Mouse (Mus musculus): Measurements from ENCODE around the gene Thbs1. TPM values are rescaled to one million over a fixed set of nuclear protein-coding genes. Genes with fewer than 3 reads are reported as not detected.
"Not testable (repeated sequence)": the region's sequence is repeated elsewhere in the genome, so short reads cannot be mapped to it uniquely, and the experiment has no call there.

Thbs1 gene
- polyA plus RNA-seq, 1 experiment from 2014 or later, result 110 TPM

- Histone ChIP-seq H3K4me2 (no peak overlapping the region), H3K27ac (ENCODE audit: poor library complexity, severe bottlenecking) (no peak overlapping the region), H3K27me3 (replicated peaks) (no peaks in the 10 kb centered on the region), H3K9me3 (replicated peaks) (0 out of 2 replicates have a peak, but pooled peaks cover 3% of the 10 kb centered on the region), H3K4me3 (no peak overlapping the region), H3K4me1 (replicated peaks) (no peaks in the 10 kb centered on the region), H3K36me3 (peaks cover 67% of the 10 kb centered on the region), H3K9ac (no peak overlapping the region)
- no peak for ATAC-seq (ENCODE audit: insufficient number of reproducible peaks, low FRiP score)
- 85% methylated on average over 9 of the region's 9 CpGs for WGBS
Observed at GRCm38 (mm10) chr2:118123743-118124142, 12.1 kb downstream of the Thbs1 start.

GRCm38 (mm10) chr2:118124437-118124836 is 12.8 kb downstream of the Thbs1 start:
- no peak for ATAC-seq (ENCODE audit: insufficient number of reproducible peaks, low FRiP score)
- Histone ChIP-seq H3K4me2 (no peak overlapping the region), H3K9me3 (replicated peaks) (0 out of 2 replicates have a peak, but pooled peaks cover 3% of the 10 kb centered on the region), H3K36me3 (peaks cover 60% of the 10 kb centered on the region), H3K4me3 (no peak overlapping the region), H3K4me1 (replicated peaks) (no peaks in the 10 kb centered on the region), H3K27ac (ENCODE audit: poor library complexity, severe bottlenecking) (no peak overlapping the region), H3K9ac (no peak overlapping the region), H3K27me3 (replicated peaks) (no peaks in the 10 kb centered on the region)
- 85% methylated on average over 7 of the region's 7 CpGs for WGBS

- WGBS, result 77% methylated on average over 11 of the region's 11 CpGs
- no peak overlapping the region for H3K4me3 ChIP-seq
- H3K9me3 ChIP-seq (replicated peaks), result no peaks in the 10 kb centered on the region
- no peak overlapping the region for H3K4me2 ChIP-seq
- no peaks in the 10 kb centered on the region for H3K27me3 ChIP-seq (replicated peaks)
- H3K36me3 ChIP-seq, result peaks cover 51% of the 10 kb centered on the region
- H3K27ac ChIP-seq (ENCODE audit: poor library complexity, severe bottlenecking), result no peak overlapping the region
- no peak for ATAC-seq (ENCODE audit: insufficient number of reproducible peaks, low FRiP score)
- H3K4me1 ChIP-seq (replicated peaks), result no peaks in the 10 kb centered on the region
- no peak overlapping the region for H3K9ac ChIP-seq
Observed at GRCm38 (mm10) chr2:118125211-118125939, 13.7 kb downstream of the Thbs1 start.

GRCm38 (mm10) chr2:118125943-118126470 is 14.3 kb downstream of the Thbs1 start:
- no peaks in the 10 kb centered on the region for H3K4me1 ChIP-seq (replicated peaks)
- 85% methylated on average over 7 of the region's 7 CpGs for WGBS
- no peak overlapping the region for H3K4me3 ChIP-seq

GRCm38 (mm10) chr2:118127516-118128288 is 16.0 kb downstream of the Thbs1 start:
- Histone ChIP-seq H3K36me3 (peaks cover 34% of the 10 kb centered on the region), H3K9me3 (replicated peaks) (no peaks in the 10 kb centered on the region), H3K4me3 (no peak overlapping the region), H3K27me3 (replicated peaks) (no peaks in the 10 kb centered on the region), H3K27ac (ENCODE audit: poor library complexity, severe bottlenecking) (no peak overlapping the region), H3K4me1 (replicated peaks) (no peaks in the 10 kb centered on the region), H3K4me2 (no peak overlapping the region), H3K9ac (no peak overlapping the region)
- ATAC-seq (ENCODE audit: insufficient number of reproducible peaks, low FRiP score), result no peak
- WGBS, result 79% methylated on average over 5 of the region's 5 CpGs

More at GRCm38 (mm10) chr2:118125943-118126470, 14.3 kb downstream of the Thbs1 start:
- Histone ChIP-seq H3K9me3 (replicated peaks) (no peaks in the 10 kb centered on the region), H3K9ac (no peak overlapping the region), H3K27ac (ENCODE audit: poor library complexity, severe bottlenecking) (no peak overlapping the region), H3K27me3 (replicated peaks) (no peaks in the 10 kb centered on the region), H3K4me2 (no peak overlapping the region), H3K36me3 (peaks cover 46% of the 10 kb centered on the region)
- no peak for ATAC-seq (ENCODE audit: insufficient number of reproducible peaks, low FRiP score)

- Histone ChIP-seq H3K4me1 (replicated peaks) (no peaks in the 10 kb centered on the region), H3K27ac (ENCODE audit: poor library complexity, severe bottlenecking) (no peak overlapping the region), H3K9me3 (replicated peaks) (no peaks in the 10 kb centered on the region), H3K9ac (no peak overlapping the region), H3K36me3 (peaks cover 27% of the 10 kb centered on the region), H3K4me2 (no peak overlapping the region), H3K4me3 (no peak overlapping the region), H3K27me3 (replicated peaks) (no peaks in the 10 kb centered on the region)
- no peak for ATAC-seq (ENCODE audit: insufficient number of reproducible peaks, low FRiP score)
- 66% methylated on average over 3 of the region's 3 CpGs for WGBS
Observed at GRCm38 (mm10) chr2:118128313-118128712, 16.6 kb downstream of the Thbs1 start.

- Histone ChIP-seq H3K27ac (ENCODE audit: poor library complexity, severe bottlenecking) (no peak overlapping the region), H3K9me3 (replicated peaks) (no peaks in the 10 kb centered on the region), H3K27me3 (replicated peaks) (no peaks in the 10 kb centered on the region), H3K4me1 (replicated peaks) (no peaks in the 10 kb centered on the region), H3K4me2 (no peak overlapping the region), H3K36me3 (no peaks in the 10 kb centered on the region), H3K9ac (no peak overlapping the region), H3K4me3 (no peak overlapping the region)
- no peak for ATAC-seq (ENCODE audit: insufficient number of reproducible peaks, low FRiP score)
- 78% methylated on average over 9 of the region's 9 CpGs for WGBS
Observed at GRCm38 (mm10) chr2:118137071-118137470, 25.4 kb downstream of the Thbs1 start.

GRCm38 (mm10) chr2:118137776-118138175 is 26.1 kb downstream of the Thbs1 start:
- no peaks in the 10 kb centered on the region for H3K36me3 ChIP-seq
- no peaks in the 10 kb centered on the region for H3K27me3 ChIP-seq (replicated peaks)
- 89% methylated on average over 2 of the region's 2 CpGs for WGBS
- no peaks in the 10 kb centered on the region for H3K4me1 ChIP-seq (replicated peaks)
- H3K4me3 ChIP-seq, result no peak overlapping the region
- H3K9ac ChIP-seq, result no peak overlapping the region
- no peaks in the 10 kb centered on the region for H3K9me3 ChIP-seq (replicated peaks)
- no peak overlapping the region for H3K4me2 ChIP-seq
- no peak overlapping the region for H3K27ac ChIP-seq (ENCODE audit: poor library complexity, severe bottlenecking)
- ATAC-seq (ENCODE audit: insufficient number of reproducible peaks, low FRiP score), result no peak

- H3K9ac ChIP-seq, result no peak overlapping the region
- no peak overlapping the region for H3K4me2 ChIP-seq
- no peaks in the 10 kb centered on the region for H3K36me3 ChIP-seq
- H3K4me1 ChIP-seq (replicated peaks), result no peaks in the 10 kb centered on the region
- H3K4me3 ChIP-seq, result no peak overlapping the region
- 61% methylated on average over 6 of the region's 6 CpGs for WGBS
- H3K27ac ChIP-seq (ENCODE audit: poor library complexity, severe bottlenecking), result no peak overlapping the region
- H3K9me3 ChIP-seq (replicated peaks), result no peaks in the 10 kb centered on the region
- H3K27me3 ChIP-seq (replicated peaks), result no peaks in the 10 kb centered on the region
- ATAC-seq (ENCODE audit: insufficient number of reproducible peaks, low FRiP score), result no peak
Observed at GRCm38 (mm10) chr2:118139261-118139660, 27.6 kb downstream of the Thbs1 start.

GRCm38 (mm10) chr2:118141651-118142050 is 30.0 kb downstream of the Thbs1 start:
- H3K36me3 ChIP-seq, result no peaks in the 10 kb centered on the region
- WGBS, result 82% methylated on average over 10 of the region's 10 CpGs
- no peak overlapping the region for H3K9ac ChIP-seq
- H3K4me3 ChIP-seq, result no peak overlapping the region
- no peaks in the 10 kb centered on the region for H3K27me3 ChIP-seq (replicated peaks)
- H3K27ac ChIP-seq (ENCODE audit: poor library complexity, severe bottlenecking), result no peak overlapping the region
- H3K9me3 ChIP-seq (replicated peaks), result no peaks in the 10 kb centered on the region
- ATAC-seq (ENCODE audit: insufficient number of reproducible peaks, low FRiP score), result no peak
- no peak overlapping the region for H3K4me2 ChIP-seq
- no peaks in the 10 kb centered on the region for H3K4me1 ChIP-seq (replicated peaks)

- peaks cover 25% of the 10 kb centered on the region for H3K4me1 ChIP-seq (replicated peaks)
- H3K9ac ChIP-seq; H3K9me3 ChIP-seq (replicated peaks); H3K27ac ChIP-seq (ENCODE audit: poor library complexity, severe bottlenecking); ATAC-seq (ENCODE audit: insufficient number of reproducible peaks, low FRiP score); H3K36me3 ChIP-seq; H3K4me3 ChIP-seq; H3K27me3 ChIP-seq (replicated peaks); H3K4me2 ChIP-seq: not testable (repeated sequence)
- WGBS, result 36% methylated on average over 3 of the region's 3 CpGs
Observed at GRCm38 (mm10) chr2:118147749-118148148, 36.1 kb downstream of the Thbs1 start.
